Comparison of ENCODE assay signal across 17 mouse cellular contexts in genomic region chr4:53340021-53340667, GRCm38 (mm10).
DNase-seq lines count a peak whose midpoint lies in the region; ATAC-seq and TF ChIP-seq lines count a peak whose summit lies in the region.
"Had no signal": no experiment of that assay in that cellular context is flagged by ENCODE, and none has a peak within 500 bp of the region (broad histone marks: within the 10 kb centered on the region; RNA-seq: fewer than 3 reads in every experiment).

No protein-coding gene starts in this region.

- 81% methylated on average over 13 of the region's 14 CpGs for WGBS in heart, embryonic 12.5 days
- WGBS in lung, embryonic 14.5 days = 48% methylated on average over 13 of the region's 14 CpGs

- no peak overlapping the region for H3K27ac ChIP-seq in heart, embryonic 12.5 days (ENCODE audit: poor library complexity, severe bottlenecking)
- peak overlapping the region; percentile 50; the same call in 1 of the 2 replicates for H3K27ac ChIP-seq in lung, embryonic 14.5 days (ENCODE audit: low read depth)
- H3K27ac ChIP-seq in ES-Bruce4 (ENCODE audit: insufficient read depth, low read length) = peak overlapping the region; percentile 92
- H3K27ac ChIP-seq: intestine, embryonic 15.5 days; limb, embryonic 12.5 days; liver, embryonic 12.5 days had no signal

- H3K4me3 ChIP-seq in heart, embryonic 12.5 days = no peak overlapping the region
- H3K4me3 ChIP-seq in lung, embryonic 14.5 days (ENCODE audit: low read depth, low read length) = no peak overlapping the region
- H3K4me3 ChIP-seq in E14TG2a.4 (replicated peaks; ENCODE audit: low read length) (peak overlapping the region; percentile 53), ES-Bruce4 (ENCODE audit: low read depth, low read length) (no peak overlapping the region)
- H3K4me3 ChIP-seq: forebrain, embryonic 12.5 days; gastrocnemius, adult 2 months; intestine, embryonic 15.5 days; limb, embryonic 12.5 days; liver, embryonic 12.5 days had no signal

- DNase-seq in heart, postnatal 14 days = no peak
- DNase-seq in lung, embryonic 14.5 days = peak; percentile 82
- DNase-seq in lung, postnatal 25 days (ENCODE audit: low spot score) = no peak
- no peak for DNase-seq in c-Kit-positive CD71-positive TER-119-positive erythroid progenitor cells, embryonic 14.5 days (ENCODE audit: low spot score)
- DNase-seq: cerebellum, adult 8-10 months; gastrocnemius, adult 2 months; lung, postnatal 14 days; right cerebral cortex, postnatal 25 days; thymus, postnatal 25 days had no signal

- H3K9ac ChIP-seq in heart, embryonic 12.5 days = no peak overlapping the region
- H3K9ac ChIP-seq in lung, embryonic 14.5 days = no peak overlapping the region
- no peak overlapping the region for H3K9ac ChIP-seq in ES-Bruce4 (ENCODE audit: low read depth, poor library complexity, severe bottlenecking)
- H3K9ac ChIP-seq: forebrain, embryonic 12.5 days; intestine, embryonic 15.5 days; limb, embryonic 12.5 days; liver, embryonic 12.5 days had no signal

- peaks cover 6% of the 10 kb centered on the region for H3K9me3 ChIP-seq in heart, embryonic 12.5 days (replicated peaks)
- H3K9me3 ChIP-seq in lung, embryonic 14.5 days (ENCODE audit: low read depth, low read length) = no peaks in the 10 kb centered on the region
- peaks cover 30% of the 10 kb centered on the region for H3K9me3 ChIP-seq in E14TG2a.4 (ENCODE audit: low read length)
- H3K9me3 ChIP-seq in ES-Bruce4 (replicated peaks; ENCODE audit: control insufficient read depth, insufficient read depth, low read length, poor library complexity, severe bottlenecking) = peaks cover 10% of the 10 kb centered on the region; the same call in 1 of the 2 replicates
- H3K9me3 ChIP-seq: intestine, embryonic 15.5 days had no signal

- TF ChIP-seq CTCF in lung, embryonic 14.5 days (IDR thresholded peaks at IDR 0.05; ENCODE audit: low read depth) = no peak
- no peak for TF ChIP-seq CTCF in E14TG2a.4 (conservative IDR thresholded peaks at IDR 0.05; ENCODE audit: low read length)
- TF ChIP-seq CTCF in ES-Bruce4 (IDR thresholded peaks at IDR 0.05; ENCODE audit: low read depth, low read length) = no peak

- H3K27me3 ChIP-seq in heart, embryonic 12.5 days (replicated peaks) = no peaks in the 10 kb centered on the region
- no peaks in the 10 kb centered on the region for H3K27me3 ChIP-seq in lung, embryonic 14.5 days (ENCODE audit: insufficient read depth, low read length)
- H3K27me3 ChIP-seq in E14TG2a.4 (ENCODE audit: insufficient read depth, low read length) = no peaks in the 10 kb centered on the region
- no peaks in the 10 kb centered on the region for H3K27me3 ChIP-seq in ES-Bruce4 (ENCODE audit: control insufficient read depth, insufficient read depth, low read length, poor library complexity, severe bottlenecking)
- H3K27me3 ChIP-seq: forebrain, embryonic 12.5 days; intestine, embryonic 15.5 days; limb, embryonic 12.5 days; liver, embryonic 12.5 days had no signal

- TF ChIP-seq POLR2A in ES-Bruce4 (IDR thresholded peaks at IDR 0.05; ENCODE audit: insufficient read depth, low read length) = no peak

- no peak for TF ChIP-seq EP300 in ES-Bruce4 (IDR thresholded peaks at IDR 0.05; ENCODE audit: insufficient read depth, low read depth, low read length)

- H3K36me3 ChIP-seq in heart, embryonic 12.5 days = no peaks in the 10 kb centered on the region
- no peaks in the 10 kb centered on the region for H3K36me3 ChIP-seq in lung, embryonic 14.5 days (ENCODE audit: insufficient read depth)
- peaks cover 27% of the 10 kb centered on the region for H3K36me3 ChIP-seq in E14TG2a.4 (ENCODE audit: insufficient read depth, low read length)
- no peaks in the 10 kb centered on the region for H3K36me3 ChIP-seq in ES-Bruce4 (ENCODE audit: control insufficient read depth, insufficient read depth, low read length, poor library complexity, severe bottlenecking)
- H3K36me3 ChIP-seq: forebrain, embryonic 12.5 days; intestine, embryonic 15.5 days; limb, embryonic 12.5 days; liver, embryonic 12.5 days had no signal

- intact Hi-C loops in heart, postnatal 14 days (cut with DNase I) = no loop called here

- peaks cover 10% of the 10 kb centered on the region for H3K4me1 ChIP-seq in heart, embryonic 12.5 days (replicated peaks)
- peaks cover 4% of the 10 kb centered on the region for H3K4me1 ChIP-seq in lung, embryonic 14.5 days (ENCODE audit: insufficient read depth)
- H3K4me1 ChIP-seq in E14TG2a.4 (replicated peaks; ENCODE audit: low read depth, low read length) (peaks cover 61% of the 10 kb centered on the region), ES-Bruce4 (ENCODE audit: control insufficient read depth, insufficient read depth, low read length) (peaks cover 2% of the 10 kb centered on the region)
- H3K4me1 ChIP-seq: liver, embryonic 12.5 days had no signal

- ATAC-seq in heart, embryonic 12.5 days (ENCODE audit: insufficient number of reproducible peaks, low FRiP score) = 0 out of 2 replicates have a peak, but pooled peaks have one; percentile 11
- ATAC-seq in lung, embryonic 14.5 days (ENCODE audit: insufficient read depth) = peak; percentile 85
- ATAC-seq: intestine, embryonic 15.5 days; liver, embryonic 12.5 days had no signal

- H3K4me2 ChIP-seq in heart, embryonic 12.5 days = no peak overlapping the region
- no peak overlapping the region for H3K4me2 ChIP-seq in lung, embryonic 14.5 days
- H3K4me2 ChIP-seq: forebrain, embryonic 12.5 days; heart, embryonic 11.5 days; intestine, embryonic 15.5 days; limb, embryonic 12.5 days; liver, embryonic 12.5 days had no signal
